Mouse (Mus musculus): Measurements from ENCODE around the gene N4bp3. TPM values are rescaled to one million over a fixed set of nuclear protein-coding genes. Genes with fewer than 3 reads are reported as not detected.
"Not testable (repeated sequence)": the region's sequence is repeated elsewhere in the genome, so short reads cannot be mapped to it uniquely, and the experiment has no call there.

Gene N4bp3
- polyA plus RNA-seq, 1 experiment from 2014 or later = 30.6 TPM

GRCm38 (mm10) chr11:51671376-51671775, 20.7 kb upstream of the N4bp3 start:
- no peak overlapping the region for H3K9ac ChIP-seq (ENCODE audit: low read depth, low read length)
- H3K27ac ChIP-seq = no peak overlapping the region
- no peaks in the 10 kb centered on the region for H3K9me3 ChIP-seq (replicated peaks; ENCODE audit: low read length)
- TF ChIP-seq CTCF (IDR thresholded peaks at IDR 0.05; ENCODE audit: low read depth) = no peak
- no peaks in the 10 kb centered on the region for H3K4me1 ChIP-seq (replicated peaks; ENCODE audit: insufficient read depth, low read length)
- ATAC-seq (replicated peaks; ENCODE audit: low FRiP score, low read depth) (no peak), DNase-seq (ENCODE audit: low spot score) (no peak)
- 81% methylated on average over 2 of the region's 2 CpGs for WGBS
- H3K4me3 ChIP-seq (replicated peaks; ENCODE audit: low read depth, low read length) = no peak overlapping the region
- H3K36me3 ChIP-seq (ENCODE audit: insufficient read depth, low read length) = no peaks in the 10 kb centered on the region
- no peaks in the 10 kb centered on the region for H3K27me3 ChIP-seq (ENCODE audit: insufficient read depth, low read length)
- no peak overlapping the region for H3K4me2 ChIP-seq (ENCODE audit: low read length)

- Histone ChIP-seq H3K4me2 (ENCODE audit: low read length) (no peak overlapping the region), H3K4me1 (replicated peaks; ENCODE audit: insufficient read depth, low read length) (no peaks in the 10 kb centered on the region), H3K36me3 (ENCODE audit: insufficient read depth, low read length) (no peaks in the 10 kb centered on the region), H3K9me3 (replicated peaks; ENCODE audit: low read length) (no peaks in the 10 kb centered on the region), H3K27me3 (ENCODE audit: insufficient read depth, low read length) (no peaks in the 10 kb centered on the region), H3K9ac (ENCODE audit: low read depth, low read length) (no peak overlapping the region), H3K27ac (no peak overlapping the region), H3K4me3 (replicated peaks; ENCODE audit: low read depth, low read length) (no peak overlapping the region)
- WGBS = 87% methylated on average over 7 of the region's 7 CpGs
- no peak for TF ChIP-seq CTCF (IDR thresholded peaks at IDR 0.05; ENCODE audit: low read depth)
- no peak for DNase-seq (ENCODE audit: low spot score)
- ATAC-seq (replicated peaks; ENCODE audit: low FRiP score, low read depth) = no peak
These were observed 20.2 kb upstream of the N4bp3 start for GRCm38 (mm10) chr11:51670846-51671245.

GRCm38 (mm10) chr11:51664747-51665146, 14.1 kb upstream of the N4bp3 start:
- WGBS = 94% methylated on average over 7 of the region's 7 CpGs
- H3K27ac ChIP-seq; H3K4me1 ChIP-seq (replicated peaks; ENCODE audit: insufficient read depth, low read length); H3K4me3 ChIP-seq (replicated peaks; ENCODE audit: low read depth, low read length); ATAC-seq (replicated peaks; ENCODE audit: low FRiP score, low read depth); DNase-seq (ENCODE audit: low spot score); H3K36me3 ChIP-seq (ENCODE audit: insufficient read depth, low read length); H3K9me3 ChIP-seq (replicated peaks; ENCODE audit: low read length); H3K27me3 ChIP-seq (ENCODE audit: insufficient read depth, low read length); H3K4me2 ChIP-seq (ENCODE audit: low read length); H3K9ac ChIP-seq (ENCODE audit: low read depth, low read length): not testable (repeated sequence)

GRCm38 (mm10) chr11:51662632-51663031, 12.0 kb upstream of the N4bp3 start:
- H3K9ac ChIP-seq (ENCODE audit: low read depth, low read length) = no peak overlapping the region
- TF ChIP-seq CTCF (IDR thresholded peaks at IDR 0.05; ENCODE audit: low read depth) = no peak
- H3K4me1 ChIP-seq (replicated peaks; ENCODE audit: insufficient read depth, low read length) = peaks cover 10% of the 10 kb centered on the region; the same call in 1 of the 2 replicates
- H3K36me3 ChIP-seq (ENCODE audit: insufficient read depth, low read length) = no peaks in the 10 kb centered on the region
- no peak overlapping the region for H3K4me3 ChIP-seq (replicated peaks; ENCODE audit: low read depth, low read length)
- ATAC-seq (replicated peaks; ENCODE audit: low FRiP score, low read depth) (no peak), DNase-seq (ENCODE audit: low spot score) (no peak)
- H3K27ac ChIP-seq = no peak overlapping the region
- no peaks in the 10 kb centered on the region for H3K27me3 ChIP-seq (ENCODE audit: insufficient read depth, low read length)
- 71% methylated on average over 7 of the region's 7 CpGs for WGBS
- no peak overlapping the region for H3K4me2 ChIP-seq (ENCODE audit: low read length)
- no peaks in the 10 kb centered on the region for H3K9me3 ChIP-seq (replicated peaks; ENCODE audit: low read length)

- WGBS = 70% methylated on average over 16 of the region's 16 CpGs
- Histone ChIP-seq H3K4me1 (replicated peaks; ENCODE audit: insufficient read depth, low read length) (peaks cover 13% of the 10 kb centered on the region; the same call in 1 of the 2 replicates), H3K4me2 (ENCODE audit: low read length) (no peak overlapping the region), H3K9me3 (replicated peaks; ENCODE audit: low read length) (no peaks in the 10 kb centered on the region), H3K27me3 (ENCODE audit: insufficient read depth, low read length) (no peaks in the 10 kb centered on the region), H3K4me3 (replicated peaks; ENCODE audit: low read depth, low read length) (no peak overlapping the region), H3K27ac (no peak overlapping the region), H3K36me3 (ENCODE audit: insufficient read depth, low read length) (no peaks in the 10 kb centered on the region), H3K9ac (ENCODE audit: low read depth, low read length) (no peak overlapping the region)
- DNase-seq (ENCODE audit: low spot score) = no peak
- no peak for TF ChIP-seq CTCF (IDR thresholded peaks at IDR 0.05; ENCODE audit: low read depth)
- no peak for ATAC-seq (replicated peaks; ENCODE audit: low FRiP score, low read depth)
These were observed 11.3 kb upstream of the N4bp3 start for GRCm38 (mm10) chr11:51661867-51662365.

- WGBS = 32% methylated on average over 6 of the region's 6 CpGs
- TF ChIP-seq CTCF (IDR thresholded peaks at IDR 0.05; ENCODE audit: low read depth) = no peak
- Histone ChIP-seq H3K4me3 (replicated peaks; ENCODE audit: low read depth, low read length) (no peak overlapping the region), H3K4me2 (ENCODE audit: low read length) (no peak overlapping the region), H3K27ac (peak overlapping the region; percentile 48; the same call in 1 of the 2 replicates), H3K9me3 (replicated peaks; ENCODE audit: low read length) (no peaks in the 10 kb centered on the region), H3K9ac (ENCODE audit: low read depth, low read length) (no peak overlapping the region; the same call in 1 of the 2 replicates), H3K27me3 (ENCODE audit: insufficient read depth, low read length) (no peaks in the 10 kb centered on the region), H3K36me3 (ENCODE audit: insufficient read depth, low read length) (no peaks in the 10 kb centered on the region), H3K4me1 (replicated peaks; ENCODE audit: insufficient read depth, low read length) (peaks cover 13% of the 10 kb centered on the region; the same call in 1 of the 2 replicates)
- DNase-seq (ENCODE audit: low spot score) = peak; percentile 50
- ATAC-seq (replicated peaks; ENCODE audit: low FRiP score, low read depth) = peak; percentile 80
These were observed 8.1 kb upstream of the N4bp3 start for GRCm38 (mm10) chr11:51658705-51659104.

GRCm38 (mm10) chr11:51658291-51658690, 7.6 kb upstream of the N4bp3 start:
- Histone ChIP-seq H3K9me3 (replicated peaks; ENCODE audit: low read length) (no peaks in the 10 kb centered on the region), H3K4me1 (replicated peaks; ENCODE audit: insufficient read depth, low read length) (peaks cover 13% of the 10 kb centered on the region; the same call in 1 of the 2 replicates), H3K4me2 (ENCODE audit: low read length) (no peak overlapping the region), H3K36me3 (ENCODE audit: insufficient read depth, low read length) (no peaks in the 10 kb centered on the region), H3K4me3 (replicated peaks; ENCODE audit: low read depth, low read length) (no peak overlapping the region), H3K27me3 (ENCODE audit: insufficient read depth, low read length) (no peaks in the 10 kb centered on the region), H3K9ac (ENCODE audit: low read depth, low read length) (no peak overlapping the region; the same call in 1 of the 2 replicates), H3K27ac (peak overlapping the region; percentile 48; the same call in 1 of the 2 replicates)
- no peak; the same call in 1 of the 2 replicates for ATAC-seq (replicated peaks; ENCODE audit: low FRiP score, low read depth)
- WGBS = 23% methylated on average over 7 of the region's 7 CpGs
- no peak for TF ChIP-seq CTCF (IDR thresholded peaks at IDR 0.05; ENCODE audit: low read depth)
- no peak for DNase-seq (ENCODE audit: low spot score)

Data from kidney, postnatal 0 days (tissue).